Mouse (Mus musculus) stomach, embryonic 15.5 days (tissue): ENCODE measurements around the gene Glg1. TPM values are rescaled to one million over a fixed set of nuclear protein-coding genes. Genes with fewer than 3 reads are reported as not detected.
"Not testable (repeated sequence)": the region's sequence is repeated elsewhere in the genome, so short reads cannot be mapped to it uniquely, and the experiment has no call there.

Experiments used
- ATAC-seq: fragments of 200-750 bp; cut with Nextera tagmentation; 2 replicates; pipeline ENCODE4 v1.8.0; 2017; ENCODE audit warnings: low read depth, moderate number of reproducible peaks, moderate TSS enrichment; ENCODE audit not compliant: insufficient read depth, low FRiP score
- H3K27ac ChIP-seq: fragments of 300-500 bp; sonication (generic); 2 replicates; pipeline ENCODE4 v1.5.1; 2015; ENCODE audit warnings: mild to moderate bottlenecking, inconsistent platforms
- H3K27me3 ChIP-seq: fragments of 300-500 bp; sonication (generic); replicated peaks from 2 replicates; pipeline ENCODE4 v1.6.1; 2015; ENCODE audit warnings: inconsistent platforms
- H3K36me3 ChIP-seq: fragments of 300-500 bp; sonication (generic); 2 replicates; pipeline ENCODE4 v1.6.1; 2015; ENCODE audit warnings: inconsistent platforms
- H3K4me1 ChIP-seq: fragments of 300-500 bp; sonication (generic); 2 replicates; pipeline ENCODE4 v1.6.1; 2015; ENCODE audit warnings: inconsistent platforms
- H3K4me2 ChIP-seq: fragments of 300-500 bp; sonication (generic); 2 replicates; pipeline ENCODE4 v1.6.1; 2015; ENCODE audit warnings: mild to moderate bottlenecking, inconsistent platforms
- H3K4me3 ChIP-seq: fragments of 300-500 bp; sonication (generic); replicated peaks from 2 replicates; pipeline ENCODE4 v1.5.1; 2015; ENCODE audit warnings: inconsistent platforms
- H3K9ac ChIP-seq: fragments of 300-500 bp; sonication (generic); 2 replicates; pipeline ENCODE4 v1.6.1; 2015; ENCODE audit warnings: inconsistent platforms
- H3K9me3 ChIP-seq: fragments of 300-500 bp; sonication (generic); 2 replicates; pipeline ENCODE4 v1.6.1; 2016; ENCODE audit warnings: inconsistent platforms
- WGBS: fragments of 180-500 bp; shearing (Covaris S2); methylation state at CpG from one replicate; pipeline ENCODE4 v1.1.7; 2015; 5-methylcytosine and 5-hydroxymethylcytosine counted together
- polyA plus RNA-seq: library from polyadenylated mRNA; unstranded; fragments of >200 nt; fragmentation: Nextera tagmentation; extraction: Ambion mirVana; gene quantifications from 2 replicates; pipeline ENCODE4 v1.2.1, GENCODE M21; 2015

Gene Glg1
- polyA plus RNA-seq, 1 experiment from 2014 or later: 63.4 TPM

- not testable (repeated sequence) for ATAC-seq
- WGBS: 96% methylated on average over 1 of the region's 1 CpGs
These were observed 12.2 kb downstream of the Glg1 start for GRCm38 (mm10) chr8:111246864-111247263.

GRCm38 (mm10) chr8:111246287-111246830 lies 12.7 kb downstream of the Glg1 start:
- ATAC-seq: no peak
- H3K36me3 ChIP-seq: no peaks in the 10 kb centered on the region
- no peaks in the 10 kb centered on the region for H3K27me3 ChIP-seq
- H3K4me3 ChIP-seq: no peak overlapping the region
- WGBS: 72% methylated on average over 4 of the region's 4 CpGs
- H3K4me2 ChIP-seq: no peak overlapping the region
- no peaks in the 10 kb centered on the region for H3K4me1 ChIP-seq
- no peak overlapping the region for H3K9ac ChIP-seq
- no peak overlapping the region for H3K27ac ChIP-seq
- no peaks in the 10 kb centered on the region for H3K9me3 ChIP-seq

More at GRCm38 (mm10) chr8:111246864-111247263, 12.2 kb downstream of the Glg1 start:
- not testable (repeated sequence) for H3K9ac ChIP-seq, H3K27me3 ChIP-seq, H3K4me2 ChIP-seq, H3K9me3 ChIP-seq, H3K4me3 ChIP-seq, H3K27ac ChIP-seq, H3K36me3 ChIP-seq, H3K4me1 ChIP-seq

GRCm38 (mm10) chr8:111237301-111237700 lies 21.7 kb downstream of the Glg1 start:
- H3K27ac ChIP-seq: no peak overlapping the region
- no peaks in the 10 kb centered on the region for H3K27me3 ChIP-seq
- no peaks in the 10 kb centered on the region for H3K9me3 ChIP-seq
- no peaks in the 10 kb centered on the region for H3K4me1 ChIP-seq
- H3K9ac ChIP-seq: no peak overlapping the region
- no peak overlapping the region for H3K4me2 ChIP-seq
- no peaks in the 10 kb centered on the region for H3K36me3 ChIP-seq
- no peak overlapping the region for H3K4me3 ChIP-seq
- ATAC-seq: no peak
- WGBS: 79% methylated on average over 3 of the region's 3 CpGs

- Histone ChIP-seq H3K9me3 (no peaks in the 10 kb centered on the region), H3K36me3 (no peaks in the 10 kb centered on the region), H3K27me3 (no peaks in the 10 kb centered on the region), H3K4me2 (no peak overlapping the region), H3K4me3 (no peak overlapping the region), H3K4me1 (no peaks in the 10 kb centered on the region), H3K27ac (no peak overlapping the region), H3K9ac (no peak overlapping the region)
- no peak for ATAC-seq
- 91% methylated on average over 2 of the region's 2 CpGs for WGBS
These were observed 25.3 kb downstream of the Glg1 start for GRCm38 (mm10) chr8:111233730-111234129.

GRCm38 (mm10) chr8:111224153-111224552 lies 34.9 kb downstream of the Glg1 start:
- no peaks in the 10 kb centered on the region for H3K9me3 ChIP-seq
- no peaks in the 10 kb centered on the region for H3K4me1 ChIP-seq
- H3K27ac ChIP-seq: no peak overlapping the region
- no peaks in the 10 kb centered on the region for H3K36me3 ChIP-seq
- H3K9ac ChIP-seq: no peak overlapping the region
- H3K27me3 ChIP-seq: no peaks in the 10 kb centered on the region
- 54% methylated on average over 5 of the region's 5 CpGs for WGBS
- H3K4me2 ChIP-seq: no peak overlapping the region
- no peak for ATAC-seq
- H3K4me3 ChIP-seq: no peak overlapping the region

- ATAC-seq: no peak
- WGBS: 59% methylated on average over 3 of the region's 3 CpGs
These were observed 40.9 kb downstream of the Glg1 start for GRCm38 (mm10) chr8:111218107-111218506.

GRCm38 (mm10) chr8:111213406-111213805 lies 45.6 kb downstream of the Glg1 start:
- 82% methylated on average over 5 of the region's 5 CpGs for WGBS
- Histone ChIP-seq H3K4me3 (no peak overlapping the region), H3K27ac (no peak overlapping the region), H3K36me3 (no peaks in the 10 kb centered on the region), H3K9ac (no peak overlapping the region), H3K27me3 (no peaks in the 10 kb centered on the region), H3K4me2 (no peak overlapping the region), H3K9me3 (no peaks in the 10 kb centered on the region), H3K4me1 (no peaks in the 10 kb centered on the region)
- no peak for ATAC-seq

More at GRCm38 (mm10) chr8:111218107-111218506, 40.9 kb downstream of the Glg1 start:
- Histone ChIP-seq H3K27ac (no peak overlapping the region), H3K4me3 (no peak overlapping the region), H3K27me3 (no peaks in the 10 kb centered on the region), H3K36me3 (no peaks in the 10 kb centered on the region), H3K4me1 (no peaks in the 10 kb centered on the region), H3K9ac (no peak overlapping the region), H3K9me3 (no peaks in the 10 kb centered on the region), H3K4me2 (no peak overlapping the region)

- no peaks in the 10 kb centered on the region for H3K36me3 ChIP-seq
- no peak overlapping the region for H3K4me2 ChIP-seq
- no peak for ATAC-seq
- H3K9me3 ChIP-seq: no peaks in the 10 kb centered on the region
- no peaks in the 10 kb centered on the region for H3K4me1 ChIP-seq
- 85% methylated on average over 2 of the region's 2 CpGs for WGBS
- H3K4me3 ChIP-seq: no peak overlapping the region
- H3K27me3 ChIP-seq: no peaks in the 10 kb centered on the region
- H3K9ac ChIP-seq: no peak overlapping the region
- H3K27ac ChIP-seq: no peak overlapping the region
These were observed 47.8 kb downstream of the Glg1 start for GRCm38 (mm10) chr8:111211180-111211579.

- H3K27me3 ChIP-seq: no peaks in the 10 kb centered on the region
These were observed 49.1 kb downstream of the Glg1 start for GRCm38 (mm10) chr8:111209874-111210273.

GRCm38 (mm10) chr8:111206321-111206720 lies 52.7 kb downstream of the Glg1 start:
- no peak overlapping the region for H3K4me3 ChIP-seq
- H3K36me3 ChIP-seq: no peaks in the 10 kb centered on the region
- H3K4me1 ChIP-seq: no peaks in the 10 kb centered on the region
- ATAC-seq: no peak
- no peaks in the 10 kb centered on the region for H3K27me3 ChIP-seq
- WGBS: 78% methylated on average over 6 of the region's 6 CpGs
- H3K9me3 ChIP-seq: no peaks in the 10 kb centered on the region
- H3K27ac ChIP-seq: no peak overlapping the region
- H3K9ac ChIP-seq: no peak overlapping the region
- H3K4me2 ChIP-seq: no peak overlapping the region

More at GRCm38 (mm10) chr8:111209874-111210273, 49.1 kb downstream of the Glg1 start:
- Histone ChIP-seq H3K4me1 (no peaks in the 10 kb centered on the region), H3K27ac (no peak overlapping the region), H3K4me3 (no peak overlapping the region), H3K36me3 (no peaks in the 10 kb centered on the region), H3K9me3 (no peaks in the 10 kb centered on the region), H3K4me2 (no peak overlapping the region), H3K9ac (no peak overlapping the region)
- ATAC-seq: no peak

- Histone ChIP-seq H3K4me1 (no peaks in the 10 kb centered on the region), H3K9me3 (no peaks in the 10 kb centered on the region), H3K9ac (no peak overlapping the region), H3K4me2 (no peak overlapping the region), H3K27ac (no peak overlapping the region), H3K27me3 (no peaks in the 10 kb centered on the region), H3K4me3 (no peak overlapping the region), H3K36me3 (no peaks in the 10 kb centered on the region)
- 79% methylated on average over 6 of the region's 6 CpGs for WGBS
- no peak for ATAC-seq
These were observed 54.0 kb downstream of the Glg1 start for GRCm38 (mm10) chr8:111205033-111205432.

- Histone ChIP-seq H3K4me1 (no peaks in the 10 kb centered on the region), H3K9me3 (no peaks in the 10 kb centered on the region), H3K4me3 (no peak overlapping the region), H3K36me3 (no peaks in the 10 kb centered on the region), H3K27ac (no peak overlapping the region), H3K27me3 (no peaks in the 10 kb centered on the region), H3K4me2 (no peak overlapping the region), H3K9ac (no peak overlapping the region)
- WGBS: 72% methylated on average over 2 of the region's 2 CpGs
- no peak for ATAC-seq
These were observed 55.7 kb downstream of the Glg1 start for GRCm38 (mm10) chr8:111203341-111203740.

GRCm38 (mm10) chr8:111197966-111198365 lies 61.0 kb downstream of the Glg1 start:
- H3K9me3 ChIP-seq: no peaks in the 10 kb centered on the region
- H3K4me1 ChIP-seq: no peaks in the 10 kb centered on the region
- H3K36me3 ChIP-seq: peaks cover 6% of the 10 kb centered on the region
- H3K4me2 ChIP-seq: no peak overlapping the region
- no peak for ATAC-seq
- no peaks in the 10 kb centered on the region for H3K27me3 ChIP-seq
- no peak overlapping the region for H3K9ac ChIP-seq
- no peak overlapping the region for H3K4me3 ChIP-seq
- 88% methylated on average over 3 of the region's 3 CpGs for WGBS
- H3K27ac ChIP-seq: no peak overlapping the region
